Mouse (Mus musculus) megakaryocyte, embryonic 14.5 days (primary cell): Measurements from ENCODE around the gene Ttll10.

Source experiments
- FLI1 ChIP-seq: IDR thresholded peaks from 2 replicates; pipeline ENCODE4 v1.6.1; 2012; ENCODE audit warnings: low read length, inconsistent platforms, mixed read lengths
- GATA1 ChIP-seq: IDR thresholded peaks from 3 replicates; pipeline ENCODE4 v1.6.1; 2012; ENCODE audit warnings: mixed read lengths, low read length, inconsistent platforms, borderline replicate concordance

- no peak for TF ChIP-seq GATA1
- TF ChIP-seq FLI1, result no peak
Observed at GRCm38 (mm10) chr4:155993606-155994005, 65.6 kb downstream of the Ttll10 start.
